Mouse (Mus musculus) lung, adult 2 months (tissue): ENCODE data around the gene Asna1.

ENCODE experiments used
- CTCF ChIP-seq: fragments of 200-500 bp; IDR thresholded peaks from 2 replicates; pipeline ENCODE4 v1.5.1; 2011; ENCODE audit warnings: mild to moderate bottlenecking, low read length, control low read depth; ENCODE audit not compliant: insufficient read depth
- POLR2A ChIP-seq: fragments of 200-500 bp; IDR thresholded peaks from 2 replicates; pipeline ENCODE4 v1.6.1; 2011; ENCODE audit warnings: low read depth, mild to moderate bottlenecking, control low read depth, low read length, borderline replicate concordance; ENCODE audit errors: extremely low read depth

DNA sequence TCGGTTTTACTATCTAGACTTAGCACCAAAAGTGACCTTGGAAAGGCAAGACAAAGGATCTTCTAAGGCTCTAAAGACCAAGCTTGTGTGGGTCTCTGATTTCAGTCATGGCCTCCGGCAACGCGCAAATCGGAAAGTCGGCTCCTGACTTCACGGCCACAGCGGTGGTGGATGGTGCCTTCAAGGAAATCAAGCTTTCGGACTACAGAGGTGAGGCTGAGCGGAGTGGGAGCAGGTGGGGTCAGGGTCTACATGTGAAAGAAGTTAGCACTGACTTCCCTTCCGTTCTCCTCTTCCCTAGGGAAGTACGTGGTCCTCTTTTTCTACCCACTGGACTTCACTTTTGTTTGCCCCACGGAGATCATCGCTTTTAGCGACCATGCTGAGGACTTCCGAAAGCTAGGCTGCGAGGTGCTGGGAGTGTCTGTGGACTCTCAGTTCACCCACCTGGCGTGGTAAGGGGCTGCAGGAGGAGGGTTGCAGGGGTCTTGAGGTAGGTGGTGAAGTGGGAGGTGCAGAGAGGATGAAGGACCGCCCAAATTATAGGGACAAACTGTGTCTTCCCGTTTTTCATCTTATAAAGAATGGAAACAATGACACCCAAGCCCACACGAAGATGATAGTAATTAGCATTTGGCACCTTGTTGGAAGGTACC, 54.8 kb downstream of the Asna1 start:
- TF ChIP-seq CTCF (no peak), POLR2A (no peak)
